Mouse (Mus musculus): ENCODE results near the gene Hrasls. TPM values are rescaled to one million over a fixed set of nuclear protein-coding genes. Genes with fewer than 3 reads are reported as not detected.

The Hrasls gene
- polyA plus RNA-seq, 1 experiment from 2014 or later: 1.8 TPM

- Histone ChIP-seq H3K27me3 (ENCODE audit: insufficient read depth, poor library complexity, severe bottlenecking) (peaks cover 48% of the 10 kb centered on the region), H3K4me1 (replicated peaks) (peaks cover 13% of the 10 kb centered on the region), H3K36me3 (no peaks in the 10 kb centered on the region), H3K9me3 (no peaks in the 10 kb centered on the region), H3K27ac (no peak overlapping the region), H3K4me3 (no peak overlapping the region)
- WGBS: 72% methylated on average over 7 of the region's 7 CpGs
- no peak for DNase-seq (ENCODE audit: low spot score)
These were observed 654 bp upstream of the Hrasls start for GRCm38 (mm10) chr16:29208841-29209240.

- H3K27ac ChIP-seq: no peak overlapping the region
- H3K4me3 ChIP-seq: no peak overlapping the region
- peaks cover 5% of the 10 kb centered on the region; the same call in 1 of the 2 replicates for H3K4me1 ChIP-seq (replicated peaks)
- H3K27me3 ChIP-seq (ENCODE audit: insufficient read depth, poor library complexity, severe bottlenecking): peaks cover 6% of the 10 kb centered on the region; the same call in 1 of the 2 replicates
- H3K9me3 ChIP-seq: no peaks in the 10 kb centered on the region
- no peak for DNase-seq (ENCODE audit: low spot score)
- H3K36me3 ChIP-seq: no peaks in the 10 kb centered on the region
- WGBS: 80% methylated on average over 5 of the region's 5 CpGs
These were observed 7.2 kb downstream of the Hrasls start for GRCm38 (mm10) chr16:29216395-29217295.

- Histone ChIP-seq H3K27me3 (ENCODE audit: insufficient read depth, poor library complexity, severe bottlenecking) (no peaks in the 10 kb centered on the region), H3K4me1 (replicated peaks) (no peaks in the 10 kb centered on the region), H3K36me3 (no peaks in the 10 kb centered on the region), H3K4me3 (no peak overlapping the region), H3K9me3 (no peaks in the 10 kb centered on the region), H3K27ac (no peak overlapping the region)
- DNase-seq (ENCODE audit: low spot score): no peak
- WGBS: 80% methylated on average over 5 of the region's 5 CpGs
These were observed 26.5 kb downstream of the Hrasls start for GRCm38 (mm10) chr16:29235951-29236350.

- Histone ChIP-seq H3K9me3 (peaks cover 3% of the 10 kb centered on the region; the same call in 1 of the 2 replicates), H3K27ac (no peak overlapping the region), H3K4me3 (no peak overlapping the region), H3K36me3 (no peaks in the 10 kb centered on the region), H3K27me3 (ENCODE audit: insufficient read depth, poor library complexity, severe bottlenecking) (no peaks in the 10 kb centered on the region), H3K4me1 (replicated peaks) (no peaks in the 10 kb centered on the region)
- WGBS: 91% methylated on average over 4 of the region's 4 CpGs
- DNase-seq (ENCODE audit: low spot score): no peak
These were observed 44.8 kb downstream of the Hrasls start for GRCm38 (mm10) chr16:29254325-29254724.

Other genes with a start within 250 kb of the Hrasls start
- 0.10 TPM in 1 of 2 replicates, not detected in the other for gene Atp13a5, start 169.0 kb downstream of the Hrasls start, polyA plus RNA-seq (2016; fragmentation: Nextera tagmentation; extraction: Ambion mirVana)